Mouse (Mus musculus) cerebellum, adult 2 months (tissue): ENCODE measurements at regions not wholly inside any gene's neighbourhood (a gene's known extent, or its start where the extent isn't known, plus 50 kb on each side); places are given as distances from the start of the nearest gene placed in this dataset.

Experiments used
- CTCF ChIP-seq: fragments of 200-500 bp; IDR thresholded peaks from 2 replicates; pipeline ENCODE4 v1.5.1; 2011; ENCODE audit warnings: low read depth, mild to moderate bottlenecking, control low read depth, low read length, moderate library complexity, borderline replicate concordance; ENCODE audit not compliant: insufficient read depth
- POLR2A ChIP-seq: fragments of 200-500 bp; IDR thresholded peaks from 2 replicates; pipeline ENCODE4 v1.6.1; 2011; ENCODE audit warnings: low read length, control low read depth, borderline replicate concordance; ENCODE audit not compliant: insufficient read depth

DNA sequence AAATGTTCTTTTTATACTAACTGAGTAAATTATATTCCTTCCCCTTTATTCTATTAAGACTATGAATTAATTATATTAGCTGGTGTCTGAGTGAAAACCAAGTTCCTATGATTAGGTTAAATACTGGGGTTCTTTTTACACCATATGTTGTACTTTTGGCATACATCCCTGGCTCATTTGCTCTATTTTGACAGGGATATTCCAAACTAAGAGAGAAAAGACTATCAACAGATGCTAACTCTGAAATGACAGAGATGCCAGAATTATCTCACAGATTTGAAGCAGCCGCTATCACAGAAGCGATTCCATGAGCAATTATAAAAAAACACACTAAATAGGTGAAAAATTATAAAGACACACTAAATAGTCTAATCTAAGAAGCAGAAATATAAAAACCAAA, 119.0 kb upstream of the Irx4 start:
- TF ChIP-seq CTCF (no peak), POLR2A (no peak)
